Mouse (Mus musculus): ENCODE results near the gene Olfr1193. TPM values are rescaled to one million over a fixed set of nuclear protein-coding genes. Genes with fewer than 3 reads are reported as not detected.
"Not testable (repeated sequence)": the region's sequence is repeated elsewhere in the genome, so short reads cannot be mapped to it uniquely, and the experiment has no call there.

Olfr1193 gene
- polyA plus RNA-seq (2016; fragmentation: Nextera tagmentation; extraction: Ambion mirVana), result not detected in 2 replicates

GRCm38 (mm10) chr2:88675328-88675727 is at the start of gene Olfr1193:
Olfr1193 (plus strand) TSS chr2:88675628.
- not testable (repeated sequence) for H3K4me3 ChIP-seq; ATAC-seq (ENCODE audit: low FRiP score, low read depth); H3K9ac ChIP-seq; H3K36me3 ChIP-seq; H3K27ac ChIP-seq; H3K9me3 ChIP-seq; H3K27me3 ChIP-seq (replicated peaks); H3K4me1 ChIP-seq; H3K4me2 ChIP-seq (replicated peaks)

- H3K9ac ChIP-seq; ATAC-seq (ENCODE audit: low FRiP score, low read depth); H3K9me3 ChIP-seq; H3K27ac ChIP-seq; H3K4me1 ChIP-seq; H3K36me3 ChIP-seq; H3K4me2 ChIP-seq (replicated peaks); H3K4me3 ChIP-seq; H3K27me3 ChIP-seq (replicated peaks): not testable (repeated sequence)
- WGBS, result 86% methylated on average over 1 of the region's 1 CpGs
Observed at GRCm38 (mm10) chr2:88640242-88640641, 35.2 kb upstream of the Olfr1193 start, which contains the start of gene Olfr1191-ps1. Olfr1191-ps1 (plus strand) TSS chr2:88640542.

- no peak within 1 kb of the TSS for H3K9ac ChIP-seq
- no peak within 1 kb of the TSS for H3K4me2 ChIP-seq (replicated peaks)
- H3K27ac ChIP-seq, result no peak within 1 kb of the TSS
- H3K27me3 ChIP-seq (replicated peaks), result no peaks in the 10 kb centered on the region
- no peaks in the 10 kb centered on the region for H3K36me3 ChIP-seq
- no peak for ATAC-seq (ENCODE audit: low FRiP score, low read depth)
- H3K4me3 ChIP-seq, result no peak within 1 kb of the TSS
- no peaks in the 10 kb centered on the region for H3K9me3 ChIP-seq
- 53% methylated on average over 1 of the region's 1 CpGs for WGBS
- no peaks in the 10 kb centered on the region for H3K4me1 ChIP-seq
Observed at GRCm38 (mm10) chr2:88648209-88648608, 27.2 kb upstream of the Olfr1193 start, which contains the start of gene Olfr1192-ps1. Olfr1192-ps1 (plus strand) TSS chr2:88648509.

GRCm38 (mm10) chr2:88689087-88689486 is 13.7 kb downstream of the Olfr1193 start, which contains the start of gene Olfr1195:
Olfr1195 (minus strand) TSS chr2:88689187.
- Histone ChIP-seq H3K9ac (no peak within 1 kb of the TSS), H3K4me2 (replicated peaks) (no peak within 1 kb of the TSS), H3K27ac (no peak within 1 kb of the TSS), H3K36me3 (no peaks in the 10 kb centered on the region), H3K4me3 (no peak within 1 kb of the TSS), H3K27me3 (replicated peaks) (no peaks in the 10 kb centered on the region), H3K4me1 (no peaks in the 10 kb centered on the region), H3K9me3 (no peaks in the 10 kb centered on the region)
- ATAC-seq (ENCODE audit: low FRiP score, low read depth), result no peak

- WGBS, result 86% methylated on average over 2 of the region's 2 CpGs
- Histone ChIP-seq H3K4me1 (no peaks in the 10 kb centered on the region), H3K27ac (no peak within 1 kb of the TSS), H3K9me3 (no peaks in the 10 kb centered on the region), H3K4me2 (replicated peaks) (no peak within 1 kb of the TSS), H3K27me3 (replicated peaks) (no peaks in the 10 kb centered on the region), H3K36me3 (no peaks in the 10 kb centered on the region), H3K9ac (no peak within 1 kb of the TSS), H3K4me3 (no peak within 1 kb of the TSS)
- no peak for ATAC-seq (ENCODE audit: low FRiP score, low read depth)
Observed at GRCm38 (mm10) chr2:88704497-88704896, 29.1 kb downstream of the Olfr1193 start, which contains the start of gene Olfr1196. Olfr1196 (minus strand) TSS chr2:88704597.

Other genes with a start within 250 kb of the Olfr1193 start
- not detected in 2 replicates for gene Olfr1181, start 249.5 kb upstream of the Olfr1193 start, polyA plus RNA-seq (2016; fragmentation: Nextera tagmentation; extraction: Ambion mirVana)
- not detected in 2 replicates for gene Gm13757, start 226.5 kb upstream of the Olfr1193 start, polyA plus RNA-seq (2016; fragmentation: Nextera tagmentation; extraction: Ambion mirVana)
- not detected in 2 replicates for gene Olfr1183, start 220.8 kb upstream of the Olfr1193 start, polyA plus RNA-seq (2016; fragmentation: Nextera tagmentation; extraction: Ambion mirVana)
- not detected in 2 replicates for gene Olfr1184, start 192.0 kb upstream of the Olfr1193 start, polyA plus RNA-seq (2016; fragmentation: Nextera tagmentation; extraction: Ambion mirVana)
- not detected in 2 replicates for gene Olfr1185-ps1, start 182.3 kb upstream of the Olfr1193 start, polyA plus RNA-seq (2016; fragmentation: Nextera tagmentation; extraction: Ambion mirVana)
- gene Olfr1186, start 157.1 kb upstream of the Olfr1193 start, polyA plus RNA-seq (2016; fragmentation: Nextera tagmentation; extraction: Ambion mirVana), result not detected in 2 replicates
- not detected in 2 replicates for gene Olfr1188, start 118.7 kb upstream of the Olfr1193 start, polyA plus RNA-seq (2016; fragmentation: Nextera tagmentation; extraction: Ambion mirVana)
- not detected in 2 replicates for gene Olfr1189, start 89.2 kb upstream of the Olfr1193 start, polyA plus RNA-seq (2016; fragmentation: Nextera tagmentation; extraction: Ambion mirVana)
- not detected in 2 replicates for gene Olfr1191-ps1, start 35.1 kb upstream of the Olfr1193 start, polyA plus RNA-seq (2016; fragmentation: Nextera tagmentation; extraction: Ambion mirVana)
- gene Olfr1192-ps1, start 27.1 kb upstream of the Olfr1193 start, polyA plus RNA-seq (2016; fragmentation: Nextera tagmentation; extraction: Ambion mirVana), result not detected in 2 replicates
- not detected in 2 replicates for gene Olfr1195, start 13.6 kb downstream of the Olfr1193 start, polyA plus RNA-seq (2016; fragmentation: Nextera tagmentation; extraction: Ambion mirVana)
- gene Olfr1196, start 29.0 kb downstream of the Olfr1193 start, polyA plus RNA-seq (2016; fragmentation: Nextera tagmentation; extraction: Ambion mirVana), result not detected in 2 replicates
- not detected in 2 replicates for gene Olfr1197, start 56.7 kb downstream of the Olfr1193 start, polyA plus RNA-seq (2016; fragmentation: Nextera tagmentation; extraction: Ambion mirVana)
- not detected in 2 replicates for gene Olfr1198, start 75.7 kb downstream of the Olfr1193 start, polyA plus RNA-seq (2016; fragmentation: Nextera tagmentation; extraction: Ambion mirVana)
- gene Olfr1199, start 84.8 kb downstream of the Olfr1193 start, polyA plus RNA-seq (2016; fragmentation: Nextera tagmentation; extraction: Ambion mirVana), result not detected in 2 replicates
- not detected in 2 replicates for gene Olfr1200, start 94.9 kb downstream of the Olfr1193 start, polyA plus RNA-seq (2016; fragmentation: Nextera tagmentation; extraction: Ambion mirVana)
- not detected in 2 replicates for gene Olfr1201, start 117.4 kb downstream of the Olfr1193 start, polyA plus RNA-seq (2016; fragmentation: Nextera tagmentation; extraction: Ambion mirVana)
- 0.05 TPM in 1 of 2 replicates, not detected in the other for gene Olfr1202, start 138.9 kb downstream of the Olfr1193 start, polyA plus RNA-seq (2016; fragmentation: Nextera tagmentation; extraction: Ambion mirVana)
- gene Olfr1205, start 154.1 kb downstream of the Olfr1193 start, polyA plus RNA-seq (2016; fragmentation: Nextera tagmentation; extraction: Ambion mirVana), result not detected in 2 replicates
- not detected in 2 replicates for gene Olfr1204, start 173.7 kb downstream of the Olfr1193 start, polyA plus RNA-seq (2016; fragmentation: Nextera tagmentation; extraction: Ambion mirVana)
- gene Olfr1206, start 187.6 kb downstream of the Olfr1193 start, polyA plus RNA-seq (2016; fragmentation: Nextera tagmentation; extraction: Ambion mirVana), result not detected in 2 replicates
- not detected in 2 replicates for gene Olfr1208, start 226.7 kb downstream of the Olfr1193 start, polyA plus RNA-seq (2016; fragmentation: Nextera tagmentation; extraction: Ambion mirVana)
- not detected in 2 replicates for gene Olfr1209, start 239.5 kb downstream of the Olfr1193 start, polyA plus RNA-seq (2016; fragmentation: Nextera tagmentation; extraction: Ambion mirVana)

Data from neural tube, embryonic 12.5 days (tissue).